Mouse (Mus musculus) activated CD4-positive, CD25-positive, alpha-beta regulatory T cell, adult 4 months (primary cell): ENCODE data around the gene Insm1. TPM values are rescaled to one million over a fixed set of nuclear protein-coding genes. Genes with fewer than 3 reads are reported as not detected.

ENCODE experiments used
- ATAC-seq: one replicate; pipeline ENCODE4 v1.8.0; 2017
- polyA plus RNA-seq, 2 experiments: library from polyadenylated mRNA; unstranded; fragments of 100-300 nt; shearing (Covaris generic); gene quantifications; one replicate each; pipeline ENCODE4 v1.2.1; 2017

Insm1 gene
- polyA plus RNA-seq, 2 experiments from 2014 or later, result not detected

GRCm38 (mm10) chr2:146265045-146265444 lies 43.3 kb downstream of the Insm1 start:
- no peak for ATAC-seq

- ATAC-seq, result no peak
These were observed 44.8 kb downstream of the Insm1 start for GRCm38 (mm10) chr2:146266539-146266938.
